Mouse (Mus musculus) mature B cell (primary cell): ENCODE results near the gene Slmap.
"Not testable (repeated sequence)": the region's sequence is repeated elsewhere in the genome, so short reads cannot be mapped to it uniquely, and the experiment has no call there.

ENCODE experiments used
- in situ Hi-C: fragments of 300-500 bp; cut with MboI; formaldehyde crosslinking; loops from 2 replicates; pipeline ENCODE4 v1.14.3; 2019

Gene Slmap

DNA sequence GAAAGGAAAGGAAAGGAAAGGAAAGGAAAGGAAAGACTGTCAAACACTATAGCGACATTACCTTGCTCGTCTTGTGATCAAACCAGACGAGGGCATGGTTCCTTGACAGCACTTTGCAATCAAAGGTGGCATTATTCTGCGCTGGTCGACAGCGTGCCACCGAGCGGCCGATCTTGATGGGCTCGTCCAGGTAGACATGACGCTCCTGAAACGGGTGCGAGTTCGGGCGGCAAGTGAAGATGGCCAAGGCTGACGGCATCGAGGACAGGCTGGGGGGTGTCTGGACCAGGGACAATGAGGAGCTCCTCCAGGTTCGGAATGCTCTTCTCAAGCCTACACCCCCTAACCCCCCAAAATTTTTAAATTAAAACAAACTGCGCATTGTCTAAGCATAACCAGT, 1.5 kb downstream of the Slmap start:
- in situ Hi-C loops = no loop called here

DNA sequence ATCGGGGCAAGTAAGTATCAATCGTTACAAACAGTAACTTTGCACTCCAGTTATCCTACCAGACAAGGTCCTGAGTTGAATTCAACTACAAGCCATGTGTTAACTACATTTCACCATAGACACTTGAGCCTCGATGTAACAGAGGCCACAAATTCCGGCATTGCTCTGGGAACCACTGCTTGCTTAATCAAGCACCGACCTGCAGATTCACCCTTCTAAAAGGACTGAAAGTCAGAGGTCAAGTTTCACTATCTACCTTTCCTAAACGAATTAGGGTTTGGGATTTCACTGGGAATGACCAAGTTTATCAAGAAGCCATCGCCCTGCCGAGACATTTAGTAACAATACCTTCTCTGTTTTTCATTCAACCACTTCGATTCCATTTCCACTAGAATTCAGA, 2.0 kb downstream of the Slmap start:
- in situ Hi-C loops = no loop called here

DNA sequence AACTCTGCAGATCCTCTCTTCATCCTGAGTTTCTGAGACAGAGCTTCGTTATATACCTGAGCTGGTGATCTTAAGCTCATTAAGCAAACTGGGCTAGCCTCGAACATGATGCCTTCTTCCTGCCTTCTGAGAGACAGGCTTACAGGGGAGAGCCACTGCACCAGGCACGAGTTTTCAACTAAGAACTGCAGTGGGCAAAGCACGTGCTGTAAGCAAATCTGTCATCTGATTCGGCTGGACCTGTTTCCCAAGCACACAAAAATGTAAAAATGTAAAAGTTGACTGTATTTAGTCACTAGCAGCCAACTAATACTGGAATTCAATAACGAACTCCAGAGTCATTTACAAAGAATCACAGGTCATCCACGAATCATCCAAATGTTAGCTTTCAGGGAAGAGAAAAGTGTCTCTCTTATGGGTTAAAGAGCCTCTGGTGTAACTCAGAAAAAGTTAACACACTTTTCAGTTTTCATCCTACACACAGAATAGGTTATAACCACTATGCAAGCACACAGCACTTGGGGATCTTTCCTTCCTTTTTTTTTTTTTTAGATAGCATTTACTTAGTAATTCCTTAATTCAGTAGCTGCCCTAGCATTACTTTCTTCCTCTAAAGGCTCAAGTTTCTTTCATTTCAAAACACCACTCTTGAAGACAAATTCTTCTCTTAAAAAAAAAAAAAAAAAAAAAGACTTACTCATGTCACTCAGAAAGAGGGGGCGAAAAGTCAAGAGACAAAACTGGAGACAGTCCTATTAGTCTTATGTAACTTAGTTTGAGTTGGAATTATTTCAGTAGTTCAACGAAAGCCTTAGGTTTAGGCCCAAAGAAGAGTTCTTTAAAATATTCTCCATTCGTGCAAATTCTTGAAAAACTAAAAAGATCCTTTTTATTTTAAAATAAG, 3.1 kb downstream of the Slmap start:
- in situ Hi-C loops = no loop called here

DNA sequence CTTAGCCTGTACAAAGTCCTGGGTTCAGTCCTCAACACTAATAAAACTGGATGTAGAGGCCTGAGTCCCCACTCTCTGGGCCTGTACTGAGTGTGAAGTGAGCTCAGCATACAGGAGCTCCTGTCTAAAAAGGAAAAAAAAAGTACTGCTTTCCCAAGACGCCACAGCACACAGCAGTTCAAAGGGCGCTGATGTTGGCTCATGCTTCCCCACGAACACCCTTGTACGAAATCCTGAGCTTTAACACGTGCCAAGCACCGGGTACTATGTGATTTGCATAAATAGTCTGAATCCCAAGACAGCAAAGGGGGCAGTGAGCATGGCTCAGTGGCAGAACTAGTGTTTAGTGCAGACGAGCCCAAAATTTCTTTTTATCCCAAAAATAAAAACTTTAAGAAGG, 4.4 kb downstream of the Slmap start:
- in situ Hi-C loops = no loop called here

DNA sequence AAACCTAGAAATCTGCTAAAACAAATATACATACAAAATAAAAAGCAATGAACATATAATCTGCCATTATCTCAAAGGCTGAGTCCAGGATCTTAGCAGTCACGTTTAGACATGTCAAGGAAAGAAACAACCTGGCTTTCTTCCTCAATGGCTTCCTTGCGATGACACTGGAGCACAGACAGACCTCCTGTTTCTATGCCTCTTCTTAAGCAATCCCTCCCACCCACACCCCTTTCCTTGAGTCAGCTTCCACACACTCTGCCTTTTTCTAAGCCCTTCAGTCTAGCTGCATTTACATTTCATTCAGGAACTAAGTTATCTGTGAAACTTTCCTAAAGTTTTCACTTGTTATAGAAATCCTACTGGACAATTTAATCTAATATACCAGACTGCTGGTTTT, 6.4 kb downstream of the Slmap start:
- in situ Hi-C loops = no loop called here

DNA sequence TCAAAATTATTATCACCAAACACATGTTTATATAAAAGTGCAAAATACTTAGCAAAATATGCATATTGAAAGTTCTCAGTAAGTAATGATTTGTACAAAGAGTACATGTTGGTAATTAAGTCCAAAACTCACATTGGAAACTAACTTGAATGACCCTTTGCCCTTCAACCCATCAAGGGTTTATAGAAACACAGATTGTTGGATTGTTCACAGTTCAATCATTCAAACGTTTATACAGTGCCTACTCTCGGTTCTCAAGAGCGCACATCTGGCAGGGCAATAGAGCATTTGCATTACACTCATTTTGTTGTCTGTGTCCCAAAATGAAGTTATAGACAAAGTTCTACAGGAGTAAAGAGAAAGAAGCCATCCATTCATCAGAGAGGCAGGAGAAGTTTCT, 8.8 kb downstream of the Slmap start:
- in situ Hi-C loops = no loop called here

DNA sequence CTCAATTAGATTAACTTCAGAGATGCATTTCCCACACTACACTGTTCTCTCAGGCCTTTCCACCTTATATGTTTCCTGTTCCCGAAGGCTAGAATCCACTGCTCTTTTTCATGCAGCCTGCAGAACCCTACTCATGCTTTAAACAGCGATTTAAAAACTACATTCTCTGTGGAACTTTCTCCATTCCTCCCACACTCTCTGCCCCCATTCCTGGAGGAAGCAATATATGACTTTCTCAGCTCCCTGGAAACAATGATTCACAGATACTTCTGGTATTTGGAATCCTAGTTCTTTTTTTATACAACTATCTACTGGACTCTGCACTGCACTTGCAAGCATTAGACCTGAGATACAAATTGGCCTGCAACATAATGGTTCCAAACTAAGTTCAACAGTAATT, 11.6 kb downstream of the Slmap start:
- in situ Hi-C loops = no loop called here

DNA sequence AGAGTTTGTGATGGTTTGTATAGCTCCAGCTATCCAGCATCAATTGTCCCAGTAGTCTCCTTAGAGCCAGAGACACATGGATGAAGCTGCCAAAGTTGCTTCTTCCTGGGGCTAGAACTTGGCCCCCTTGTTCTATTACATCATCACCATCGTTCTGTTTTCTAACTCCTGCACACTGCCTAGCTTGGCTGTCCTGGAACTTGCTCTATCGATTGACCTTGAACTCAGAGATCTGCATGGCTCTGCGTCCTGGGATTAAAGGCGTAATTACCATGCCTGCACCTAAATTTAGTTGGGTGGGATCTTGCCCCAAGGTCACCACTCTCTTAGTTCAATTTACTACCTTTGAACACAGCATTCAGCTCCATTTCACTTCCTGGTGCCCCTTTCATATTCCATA, 14.9 kb downstream of the Slmap start:
- in situ Hi-C loops = no loop called here

DNA sequence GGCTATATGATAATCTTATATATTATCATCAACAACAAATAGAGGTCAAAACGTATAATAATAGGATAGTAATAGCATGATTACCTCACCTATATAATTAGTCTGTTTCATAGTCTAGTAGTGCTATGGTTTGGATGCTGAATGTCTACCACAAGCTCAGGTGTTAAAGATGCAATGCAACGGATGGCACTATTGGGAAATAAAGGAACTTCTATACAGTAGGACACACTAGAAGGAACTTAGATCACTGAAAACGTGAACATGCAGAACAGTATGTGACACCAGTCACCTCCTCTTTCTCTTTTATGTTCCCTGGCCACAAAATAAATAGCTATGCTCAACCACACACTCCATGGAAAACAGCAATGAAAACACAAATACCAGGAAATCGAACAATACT, 16.9 kb downstream of the Slmap start:
- in situ Hi-C loops = no loop called here

DNA sequence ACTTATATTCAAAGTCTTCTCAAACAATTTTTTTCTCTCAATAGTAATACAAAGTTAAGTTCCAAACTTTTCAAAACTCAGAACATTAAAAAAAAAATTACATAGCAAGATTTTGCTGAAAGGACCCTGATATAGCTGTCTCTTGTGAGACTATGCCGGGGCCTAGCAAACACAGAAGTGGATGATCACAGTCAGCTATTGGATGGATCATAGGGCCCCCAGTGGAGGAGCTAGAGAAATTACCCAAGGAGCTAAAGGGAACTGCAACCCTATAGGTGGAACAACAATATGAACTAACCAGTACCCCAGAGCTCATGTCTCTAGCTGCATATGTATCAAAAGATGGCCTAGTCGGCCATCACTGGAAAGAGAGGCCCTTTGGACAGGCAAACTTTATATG, 18.5 kb downstream of the Slmap start:
- in situ Hi-C loops = not testable (repeated sequence)

DNA sequence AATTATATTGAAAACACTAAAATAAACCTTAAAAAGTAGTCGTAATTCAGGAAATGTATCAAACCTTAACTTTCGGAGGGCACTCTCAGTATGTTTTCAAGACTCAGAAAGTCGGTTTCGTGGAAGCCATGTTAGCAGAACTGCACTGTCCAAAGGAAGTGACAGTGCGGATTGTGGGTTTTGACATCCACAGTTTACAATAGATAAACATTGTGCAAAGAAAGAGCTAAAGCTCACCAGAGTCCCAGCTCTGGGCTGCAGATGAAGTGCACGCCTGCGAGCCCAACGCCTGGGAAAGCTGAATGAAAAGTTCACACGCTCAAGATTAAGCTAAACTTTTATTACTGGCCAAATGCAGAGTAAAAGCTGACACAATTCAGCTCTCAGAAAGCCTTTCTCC, 18.9 kb downstream of the Slmap start:
- in situ Hi-C loops = no loop called here

DNA sequence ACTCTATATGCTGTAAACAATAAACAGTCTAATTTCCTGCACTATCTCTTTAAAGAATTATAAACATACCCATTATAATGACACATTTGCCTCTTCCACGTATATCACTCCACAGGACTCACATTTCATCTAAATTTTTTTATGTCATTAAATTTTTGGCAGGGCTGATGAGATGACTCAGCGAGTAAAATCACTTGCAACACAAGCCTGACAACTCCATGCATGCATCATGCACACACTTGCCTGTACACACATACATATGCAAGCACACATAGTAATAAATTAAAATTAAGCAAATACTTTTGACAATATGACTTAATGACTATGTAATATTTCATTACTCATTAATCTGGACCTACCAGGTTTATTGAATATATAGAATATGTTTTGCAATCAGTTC, 24.2 kb downstream of the Slmap start:
- in situ Hi-C loops = no loop called here

DNA sequence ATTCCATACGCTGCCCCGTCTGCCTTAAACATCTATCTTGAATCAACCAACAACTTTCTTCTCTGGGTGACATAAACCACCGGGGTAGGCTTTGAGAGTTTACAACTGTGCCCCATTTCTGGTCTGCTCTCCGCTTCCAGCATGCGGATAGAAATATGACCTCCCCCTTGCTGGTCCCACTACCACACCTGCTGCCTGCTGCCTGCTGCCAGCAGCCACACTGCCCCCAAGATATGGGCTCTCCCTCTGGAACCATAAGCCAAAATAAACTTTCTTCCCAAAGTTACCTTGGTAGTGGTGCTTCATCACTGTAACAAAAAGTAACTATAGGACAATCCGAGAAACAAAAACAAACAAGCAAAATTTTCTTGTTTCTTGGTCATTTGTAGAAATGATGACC, 26.6 kb downstream of the Slmap start:
- in situ Hi-C loops = no loop called here

DNA sequence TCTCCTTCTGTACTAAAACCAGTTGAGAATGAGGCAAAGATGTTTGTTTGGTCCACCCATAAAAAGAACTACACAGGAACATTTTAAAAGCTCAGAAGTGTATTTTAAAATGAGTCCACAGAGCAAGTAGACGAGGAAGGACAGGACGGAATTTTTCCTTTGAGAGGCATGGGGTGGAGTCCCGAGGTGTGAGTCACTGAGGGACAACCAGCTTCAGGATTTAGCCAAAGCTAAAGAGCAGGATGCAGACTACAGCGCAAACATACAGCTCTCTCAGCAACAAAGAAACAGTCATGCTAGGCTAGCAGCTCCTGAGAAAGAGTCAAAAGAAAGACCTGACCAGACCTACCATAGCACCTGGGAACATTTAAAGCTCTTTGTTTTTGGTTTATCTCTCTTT, 27.4 kb downstream of the Slmap start:
- in situ Hi-C loops = no loop called here

DNA sequence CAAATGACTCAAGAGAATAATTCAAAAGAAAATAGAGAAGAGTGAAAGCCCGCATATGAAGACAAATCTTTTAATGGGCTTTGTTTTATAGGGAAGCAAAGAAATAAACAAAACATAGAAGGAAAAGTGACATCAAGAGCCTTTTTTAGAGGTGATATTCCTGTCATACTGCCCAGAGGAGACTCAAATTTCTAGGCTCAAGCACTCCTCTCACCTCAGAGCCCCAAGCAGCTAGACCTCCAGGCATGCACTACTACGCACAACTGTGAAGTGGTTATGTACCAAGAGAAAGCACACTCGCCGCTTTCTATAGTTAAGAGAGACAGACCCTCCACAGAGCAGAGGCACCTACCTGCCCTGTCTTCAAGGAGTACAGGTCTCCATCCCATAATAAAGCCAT, 30.2 kb downstream of the Slmap start:
- in situ Hi-C loops = no loop called here

DNA sequence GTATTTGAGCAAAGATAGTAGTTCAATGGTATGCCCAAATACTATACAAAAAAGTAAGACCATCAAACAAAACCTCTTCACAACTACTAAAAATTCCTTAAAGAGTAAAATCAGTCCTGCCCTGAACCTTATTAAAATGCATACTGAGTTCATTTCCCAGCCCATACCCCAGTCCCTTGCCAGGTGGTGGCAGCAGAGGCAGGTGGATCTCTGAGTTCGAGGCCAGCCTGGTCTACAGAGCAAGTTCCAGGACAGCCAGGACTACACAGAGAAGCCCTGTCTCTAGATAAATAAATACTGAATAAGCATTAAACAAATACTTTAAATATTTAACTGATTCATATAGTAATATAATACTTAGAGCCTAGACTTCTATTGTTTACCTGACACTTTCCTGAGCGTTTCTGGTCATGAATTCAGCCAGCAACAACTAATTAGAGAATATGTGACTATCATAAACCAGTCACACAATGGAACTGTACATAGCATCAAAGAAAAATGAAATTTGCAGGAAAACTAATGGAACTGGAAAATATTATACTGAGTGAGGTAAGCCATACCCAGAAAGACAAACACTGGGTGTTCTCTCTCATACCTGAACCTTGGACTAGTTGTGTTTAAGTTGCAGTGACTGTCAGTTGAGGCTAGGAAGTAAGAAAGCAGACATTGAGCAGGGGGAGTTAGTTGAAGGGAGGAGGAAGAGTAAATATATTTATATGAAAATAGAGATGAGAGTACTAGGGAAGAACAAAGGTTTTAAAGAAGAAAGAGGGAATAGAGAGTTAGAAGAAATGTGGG, 34.4 kb downstream of the Slmap start:
- in situ Hi-C loops = no loop called here

DNA sequence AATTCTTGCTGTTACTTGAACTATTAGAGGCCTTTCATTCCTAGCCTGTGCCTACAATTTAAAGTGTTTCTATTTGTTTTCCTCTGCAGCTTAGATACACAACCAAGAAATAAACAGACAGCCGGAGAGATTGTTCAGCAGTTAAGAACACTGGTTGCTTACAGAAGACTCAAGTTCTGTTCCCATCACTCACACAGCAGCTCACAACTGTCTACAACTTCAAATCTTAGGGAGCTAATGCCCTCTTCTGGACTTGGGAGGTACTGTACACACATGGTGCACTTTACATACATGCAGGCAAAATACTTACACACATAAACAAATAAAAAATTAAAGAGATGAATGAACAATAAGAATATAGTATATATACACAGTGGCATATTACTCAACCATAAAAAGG, 39.7 kb downstream of the Slmap start:
- in situ Hi-C loops = loop anchor here (10.0 kb wide), 1 partner anchor 160 kb away; no protein-coding TSS in a partner anchor

DNA sequence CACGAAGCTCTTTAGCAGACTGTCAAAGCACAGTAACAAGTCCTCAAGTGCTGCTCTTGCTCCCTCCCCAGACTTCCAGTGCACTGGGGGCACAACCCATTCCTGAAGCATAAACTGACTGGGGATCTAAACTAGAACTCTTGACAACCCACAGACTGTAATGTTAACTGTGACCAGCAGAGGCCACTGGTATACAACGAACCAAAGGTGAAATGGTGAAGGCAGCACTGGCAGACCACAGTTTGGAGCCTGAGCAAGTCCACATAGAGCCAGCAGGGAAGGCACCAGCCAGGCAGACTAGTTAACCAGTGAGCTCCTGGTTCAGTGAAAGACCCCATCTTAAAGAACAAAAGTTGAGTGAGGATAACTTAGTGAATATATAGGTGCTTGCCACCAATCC, 43.6 kb downstream of the Slmap start:
- in situ Hi-C loops = loop anchor here (10.0 kb wide), 1 partner anchor 164 kb away; no protein-coding TSS in a partner anchor

DNA sequence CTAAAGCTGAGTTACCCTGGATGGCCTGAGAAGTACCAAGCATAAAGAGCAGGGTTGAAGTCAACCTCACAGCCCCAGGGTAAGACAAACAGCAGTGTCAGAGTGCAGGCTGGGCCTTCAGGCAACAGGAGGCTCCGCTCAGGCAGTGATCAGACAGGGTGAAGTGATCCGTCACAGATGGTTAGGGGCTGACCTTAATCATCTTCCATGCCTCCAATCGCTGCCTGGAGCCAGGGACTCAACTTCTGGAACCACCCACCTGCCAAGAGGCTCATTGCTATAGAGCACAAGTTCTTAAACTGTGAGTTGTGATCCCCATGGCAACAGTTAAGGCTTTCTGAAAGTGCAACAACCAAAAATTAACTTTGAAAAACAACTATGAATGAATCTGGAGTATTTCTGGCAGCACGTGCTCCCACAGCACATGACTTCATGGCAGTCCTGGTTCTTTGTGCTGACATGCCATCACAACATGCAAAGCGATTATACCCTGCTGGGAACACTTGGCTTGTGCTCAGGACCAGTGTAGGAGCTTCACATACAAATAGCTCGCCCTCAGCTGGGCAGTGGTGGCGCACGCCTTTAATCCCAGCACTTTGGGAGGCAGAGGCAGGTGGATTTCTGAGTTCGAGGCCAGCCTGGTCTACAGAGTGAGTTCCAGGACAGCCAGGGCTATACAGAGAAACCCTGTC, 46.3 kb downstream of the Slmap start:
- in situ Hi-C loops = no loop called here

DNA sequence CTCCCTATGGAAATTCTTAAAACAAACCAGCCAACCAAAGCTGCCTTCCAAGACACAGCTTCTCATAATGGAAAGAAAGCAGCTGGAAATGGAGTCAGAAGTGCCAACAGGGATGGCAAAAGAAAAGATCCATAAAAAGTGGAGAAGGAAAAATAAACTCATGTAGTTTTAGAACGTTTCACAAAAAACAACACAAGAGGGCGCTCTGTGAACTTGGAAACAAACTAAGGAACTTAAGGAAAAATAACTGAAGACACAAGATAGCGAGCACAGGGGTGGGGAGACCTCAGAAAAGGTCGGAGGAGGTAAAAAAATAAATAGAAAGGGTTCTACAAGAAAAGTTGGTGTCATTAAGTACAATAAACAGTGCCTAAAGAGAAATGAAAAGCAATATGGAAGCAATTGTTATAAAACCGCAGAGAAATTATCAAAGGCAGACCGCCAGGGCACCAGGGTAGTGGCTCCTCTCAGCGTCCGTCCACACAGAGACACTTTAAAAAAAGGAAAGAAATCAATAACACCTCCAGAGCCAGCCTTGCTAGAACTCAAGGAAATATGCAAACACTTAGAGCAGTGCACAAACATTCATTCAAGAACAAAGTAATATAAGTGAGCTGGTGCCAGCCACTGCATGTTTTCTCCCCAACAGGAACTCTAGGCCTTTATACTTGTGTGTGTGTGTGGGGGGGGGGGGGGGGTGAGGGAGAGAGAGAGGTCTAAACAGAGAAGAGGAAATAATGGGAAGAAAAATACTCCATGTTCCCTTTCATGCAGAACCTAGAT, 48.1 kb downstream of the Slmap start:
- in situ Hi-C loops = no loop called here

DNA sequence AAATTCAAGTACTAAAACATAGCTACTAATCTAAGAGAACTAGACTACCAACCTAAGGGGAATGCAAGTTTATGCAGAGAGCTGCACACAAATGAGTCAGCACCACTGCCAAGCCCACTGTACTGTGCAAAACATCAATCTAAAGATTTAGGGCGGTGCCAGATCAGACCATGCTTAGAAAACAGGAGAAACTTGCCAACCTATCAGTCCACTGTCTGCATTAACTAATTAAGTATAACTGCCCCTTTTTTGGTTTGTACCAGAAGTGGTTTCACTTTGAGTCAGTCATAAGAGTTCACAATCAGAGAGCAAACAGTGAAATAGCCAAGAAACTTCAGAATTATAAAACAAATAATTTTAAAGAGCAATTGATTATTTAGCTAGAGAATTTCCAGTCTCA, 53.3 kb downstream of the Slmap start:
- in situ Hi-C loops = no loop called here

DNA sequence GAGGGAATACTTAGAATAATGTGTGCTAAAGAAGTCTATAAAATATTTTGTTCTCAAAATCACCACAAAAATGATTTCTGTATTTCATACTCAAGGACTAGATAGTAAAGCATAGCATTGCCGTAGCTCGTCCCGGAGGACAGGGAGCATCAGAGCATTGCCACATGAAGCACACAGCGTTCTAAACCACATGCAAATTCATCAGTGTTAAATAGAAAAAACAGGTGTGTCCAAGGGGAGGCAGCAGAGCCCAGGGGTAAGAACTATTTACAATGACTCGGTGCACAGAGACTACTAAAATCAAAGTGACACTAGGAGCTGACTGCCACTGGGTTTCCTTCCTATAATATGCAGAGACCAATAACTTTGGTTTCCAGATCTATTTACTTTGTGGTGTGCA, 57.0 kb downstream of the Slmap start:
- in situ Hi-C loops = no loop called here
